Mouse (Mus musculus) neural tube, embryonic 15.5 days (tissue): ENCODE measurements at regions not wholly inside any gene's neighbourhood (a gene's known extent, or its start where the extent isn't known, plus 50 kb on each side); places are given as distances from the start of the nearest gene placed in this dataset.

Source experiments
- ATAC-seq: fragments of 200-750 bp; cut with Nextera tagmentation; 2 replicates; pipeline ENCODE4 v1.8.0; 2017; ENCODE audit warnings: mild to moderate bottlenecking, moderate TSS enrichment, moderate library complexity; ENCODE audit not compliant: low FRiP score
- H3K27ac ChIP-seq: fragments of 300-500 bp; sonication (generic); replicated peaks from 2 replicates; pipeline ENCODE4 v1.5.1; 2015; ENCODE audit warnings: mild to moderate bottlenecking, inconsistent platforms
- H3K27me3 ChIP-seq: fragments of 300-500 bp; sonication (generic); replicated peaks from 2 replicates; pipeline ENCODE4 v1.6.1; 2015; ENCODE audit warnings: inconsistent platforms
- H3K36me3 ChIP-seq: fragments of 300-500 bp; sonication (generic); 2 replicates; pipeline ENCODE4 v1.6.1; 2015; ENCODE audit warnings: inconsistent platforms
- H3K4me1 ChIP-seq: fragments of 300-500 bp; sonication (generic); 2 replicates; pipeline ENCODE4 v1.6.1; 2015; ENCODE audit warnings: inconsistent platforms
- H3K4me2 ChIP-seq: fragments of 300-500 bp; sonication (generic); 2 replicates; pipeline ENCODE4 v1.6.1; 2015; ENCODE audit warnings: inconsistent platforms, mild to moderate bottlenecking, moderate library complexity
- H3K4me3 ChIP-seq: fragments of 300-500 bp; sonication (generic); replicated peaks from 2 replicates; pipeline ENCODE4 v1.5.1; 2015; ENCODE audit warnings: mild to moderate bottlenecking, inconsistent platforms
- H3K9ac ChIP-seq: fragments of 300-500 bp; sonication (generic); replicated peaks from 2 replicates; pipeline ENCODE4 v1.6.1; 2015; ENCODE audit warnings: mild to moderate bottlenecking, inconsistent platforms
- H3K9me3 ChIP-seq: fragments of 300-500 bp; sonication (generic); replicated peaks from 2 replicates; pipeline ENCODE4 v1.6.1; 2016; ENCODE audit warnings: inconsistent platforms
- WGBS: fragments of 180-500 bp; shearing (Covaris S2); methylation state at CpG from one replicate; pipeline ENCODE4 v1.1.7; 2015; ENCODE audit warnings: mixed read lengths; 5-methylcytosine and 5-hydroxymethylcytosine counted together

DNA sequence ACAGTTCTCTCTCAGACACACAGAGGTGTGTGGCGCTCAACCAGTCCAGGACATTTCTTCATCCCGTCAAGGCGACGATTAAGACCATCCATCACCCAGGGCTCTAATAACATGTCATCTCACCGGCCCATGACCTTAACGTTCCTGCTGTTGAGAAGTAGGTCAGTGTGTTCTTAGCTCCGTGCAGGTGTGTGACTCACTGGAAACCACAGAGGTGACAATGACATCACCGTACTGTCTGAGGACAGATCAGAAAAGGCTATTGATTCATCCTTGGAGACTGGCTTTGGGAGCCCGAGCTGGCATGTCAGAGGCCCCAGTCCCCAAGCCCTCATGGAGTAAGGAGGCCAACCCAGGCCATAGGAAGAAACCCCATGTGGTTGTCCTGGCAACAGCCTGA, 109.3 kb upstream of the Sulf2 start:
- H3K27ac ChIP-seq: no peak overlapping the region
- H3K9me3 ChIP-seq: no peaks in the 10 kb centered on the region
- H3K4me3 ChIP-seq: no peak overlapping the region
- peaks cover 27% of the 10 kb centered on the region for H3K4me1 ChIP-seq
- H3K27me3 ChIP-seq: no peaks in the 10 kb centered on the region
- 83% methylated on average over 9 of the region's 9 CpGs for WGBS
- H3K4me2 ChIP-seq: no peak overlapping the region
- ATAC-seq: no peak
- no peak overlapping the region for H3K9ac ChIP-seq
- no peaks in the 10 kb centered on the region for H3K36me3 ChIP-seq

GRCm38 (mm10) chr2:166261799-166262198, 106.3 kb upstream of the Sulf2 start:
- Histone ChIP-seq H3K27ac (no peak overlapping the region), H3K4me2 (no peak overlapping the region), H3K36me3 (no peaks in the 10 kb centered on the region), H3K4me3 (no peak overlapping the region), H3K4me1 (peaks cover 38% of the 10 kb centered on the region), H3K27me3 (no peaks in the 10 kb centered on the region), H3K9me3 (no peaks in the 10 kb centered on the region), H3K9ac (no peak overlapping the region)
- 46% methylated on average over 7 of the region's 7 CpGs for WGBS
- no peak for ATAC-seq

DNA sequence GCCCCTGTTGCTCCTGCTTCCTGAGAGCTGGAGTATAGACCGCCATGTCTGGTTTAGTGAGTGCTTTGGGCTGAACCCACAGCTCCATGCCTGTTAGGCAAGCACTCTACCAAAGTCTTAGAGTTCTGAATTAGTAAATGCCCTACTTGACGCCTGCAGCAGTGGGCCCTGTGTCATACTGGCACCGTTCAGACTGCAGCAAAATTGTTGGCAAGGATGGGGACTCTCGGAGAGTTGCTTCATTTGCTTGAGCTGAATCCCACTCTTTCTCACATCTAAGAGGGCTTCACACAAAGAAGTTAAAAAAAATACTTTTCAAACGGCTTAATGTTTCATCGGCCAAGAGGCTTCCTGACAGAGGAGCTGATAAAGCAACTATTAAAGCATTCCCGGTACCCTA, 105.6 kb upstream of the Sulf2 start:
- 66% methylated on average over 7 of the region's 7 CpGs for WGBS
- no peaks in the 10 kb centered on the region for H3K9me3 ChIP-seq
- H3K4me2 ChIP-seq: no peak overlapping the region
- H3K27ac ChIP-seq: no peak overlapping the region
- ATAC-seq: no peak
- H3K9ac ChIP-seq: no peak overlapping the region
- no peaks in the 10 kb centered on the region for H3K36me3 ChIP-seq
- no peak overlapping the region for H3K4me3 ChIP-seq
- H3K27me3 ChIP-seq: no peaks in the 10 kb centered on the region
- peaks cover 38% of the 10 kb centered on the region for H3K4me1 ChIP-seq

GRCm38 (mm10) chr2:166258771-166259180, 103.3 kb upstream of the Sulf2 start:
- WGBS: 9% methylated on average over 7 of the region's 7 CpGs
- H3K9ac ChIP-seq: no peak overlapping the region
- no peak overlapping the region for H3K4me3 ChIP-seq
- no peak overlapping the region for H3K4me2 ChIP-seq
- ATAC-seq: no peak
- no peaks in the 10 kb centered on the region for H3K36me3 ChIP-seq
- H3K9me3 ChIP-seq: no peaks in the 10 kb centered on the region
- no peaks in the 10 kb centered on the region for H3K27me3 ChIP-seq
- H3K4me1 ChIP-seq: peaks cover 25% of the 10 kb centered on the region
- H3K27ac ChIP-seq: no peak overlapping the region

GRCm38 (mm10) chr2:166257666-166258065, 102.2 kb upstream of the Sulf2 start:
- 70% methylated on average over 4 of the region's 4 CpGs for WGBS
- no peak overlapping the region for H3K9ac ChIP-seq

GRCm38 (mm10) chr2:166256193-166256592, 100.7 kb upstream of the Sulf2 start:
- H3K27me3 ChIP-seq: no peaks in the 10 kb centered on the region
- H3K9me3 ChIP-seq: no peaks in the 10 kb centered on the region
- peaks cover 20% of the 10 kb centered on the region for H3K4me1 ChIP-seq
- H3K36me3 ChIP-seq: no peaks in the 10 kb centered on the region
- 82% methylated on average over 10 of the region's 10 CpGs for WGBS
- ATAC-seq: no peak
- H3K4me2 ChIP-seq: no peak overlapping the region
- H3K27ac ChIP-seq: no peak overlapping the region
- no peak overlapping the region for H3K4me3 ChIP-seq
- H3K9ac ChIP-seq: no peak overlapping the region

More at GRCm38 (mm10) chr2:166257666-166258065, 102.2 kb upstream of the Sulf2 start:
- Histone ChIP-seq H3K4me3 (no peak overlapping the region), H3K27me3 (no peaks in the 10 kb centered on the region), H3K4me2 (no peak overlapping the region), H3K36me3 (no peaks in the 10 kb centered on the region), H3K27ac (no peak overlapping the region), H3K9me3 (no peaks in the 10 kb centered on the region), H3K4me1 (peaks cover 24% of the 10 kb centered on the region)
- ATAC-seq: no peak

- ATAC-seq: no peak
Observed at GRCm38 (mm10) chr2:166254581-166254980, 99.1 kb upstream of the Sulf2 start.

DNA sequence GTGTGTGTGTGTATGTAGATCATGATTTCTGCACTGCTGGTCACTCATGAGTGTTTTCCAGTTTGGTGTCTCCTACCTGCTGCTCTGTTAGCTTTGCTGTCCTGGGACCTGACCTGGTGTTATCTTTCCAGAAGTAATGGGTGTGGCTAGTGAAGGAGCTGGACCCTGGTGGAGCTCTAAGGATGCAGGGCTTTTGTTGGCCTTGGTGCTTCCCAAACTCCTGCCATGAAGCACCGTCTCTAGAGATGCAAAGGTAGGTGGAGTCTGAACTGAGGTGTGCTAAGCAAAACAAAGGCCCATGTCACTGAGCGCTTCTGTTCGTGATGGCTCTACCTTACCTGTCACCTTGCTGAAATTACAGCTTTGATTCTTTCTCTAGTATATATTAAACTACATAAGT, 96.6 kb upstream of the Sulf2 start:
- Histone ChIP-seq H3K4me2 (no peak overlapping the region), H3K9me3 (no peaks in the 10 kb centered on the region), H3K4me3 (no peak overlapping the region), H3K36me3 (no peaks in the 10 kb centered on the region), H3K27me3 (no peaks in the 10 kb centered on the region), H3K9ac (no peak overlapping the region), H3K4me1 (peaks cover 14% of the 10 kb centered on the region), H3K27ac (no peak overlapping the region)
- ATAC-seq: no peak
- 90% methylated on average over 3 of the region's 3 CpGs for WGBS

More at GRCm38 (mm10) chr2:166254581-166254980, 99.1 kb upstream of the Sulf2 start:
- Histone ChIP-seq H3K4me2 (no peak overlapping the region), H3K4me1 (peaks cover 15% of the 10 kb centered on the region), H3K4me3 (no peak overlapping the region), H3K27me3 (no peaks in the 10 kb centered on the region), H3K27ac (no peak overlapping the region), H3K36me3 (no peaks in the 10 kb centered on the region), H3K9ac (no peak overlapping the region), H3K9me3 (no peaks in the 10 kb centered on the region)
- 78% methylated on average over 6 of the region's 6 CpGs for WGBS

- 80% methylated on average over 5 of the region's 5 CpGs for WGBS
- Histone ChIP-seq H3K36me3 (no peaks in the 10 kb centered on the region), H3K4me2 (no peak overlapping the region), H3K9me3 (no peaks in the 10 kb centered on the region), H3K27me3 (no peaks in the 10 kb centered on the region), H3K4me3 (no peak overlapping the region), H3K27ac (no peak overlapping the region), H3K4me1 (peaks cover 19% of the 10 kb centered on the region), H3K9ac (no peak overlapping the region)
- no peak for ATAC-seq
Observed at GRCm38 (mm10) chr2:166251421-166251820, 96.0 kb upstream of the Sulf2 start.

DNA sequence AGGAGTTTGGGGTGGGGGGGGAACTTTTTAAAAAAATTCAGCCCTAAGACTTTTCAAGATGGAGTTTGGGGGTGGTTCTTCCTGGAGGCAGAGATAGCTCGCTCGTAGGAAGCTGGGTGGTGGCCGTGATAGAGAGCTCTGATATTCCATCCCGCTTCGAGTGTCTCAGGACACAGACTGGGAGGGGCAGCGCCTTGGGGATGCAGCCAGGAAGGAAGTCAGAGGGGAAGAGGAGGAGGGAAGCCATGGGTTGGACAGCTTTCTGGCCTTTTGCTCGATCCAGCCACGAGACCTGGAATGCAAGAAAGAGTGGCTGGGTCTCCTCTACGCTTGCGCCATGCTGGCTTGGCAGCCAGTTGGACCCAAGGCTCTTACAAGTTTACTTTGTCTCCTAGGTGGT, 95.1 kb upstream of the Sulf2 start:
- H3K9ac ChIP-seq: no peak overlapping the region
- WGBS: 88% methylated on average over 10 of the region's 10 CpGs

DNA sequence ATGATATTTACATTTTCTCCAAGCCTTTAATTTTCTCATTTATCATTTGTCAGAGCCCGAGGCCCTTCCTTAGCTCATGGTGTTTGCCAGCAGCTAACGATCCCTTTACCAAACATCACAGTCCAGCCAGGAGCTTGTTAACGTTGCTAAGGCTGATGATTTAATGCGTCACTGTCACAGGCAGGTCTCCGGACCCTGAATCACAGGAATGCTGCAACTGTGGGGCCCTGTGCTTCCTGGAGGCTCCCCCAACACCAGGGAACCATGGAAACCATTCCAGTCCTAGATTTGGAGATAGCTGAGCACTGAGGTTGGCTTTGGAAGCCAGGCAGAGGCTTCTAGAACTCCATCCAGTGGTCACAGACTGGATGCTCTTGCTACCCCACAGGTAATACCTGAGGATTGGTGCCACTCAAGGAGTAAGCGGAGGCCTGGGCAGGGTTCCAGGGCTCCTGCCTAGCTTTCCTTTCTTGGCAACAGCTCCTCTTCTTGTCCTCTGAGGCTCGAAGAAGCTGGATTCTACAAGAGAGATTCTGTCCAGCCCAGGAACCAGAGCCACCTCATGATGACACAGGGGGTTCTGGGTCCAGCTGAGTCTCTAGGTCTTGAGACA, 94.0 kb upstream of the Sulf2 start:
- Histone ChIP-seq H3K4me1 (peaks cover 17% of the 10 kb centered on the region), H3K9ac (no peak overlapping the region), H3K4me2 (no peak overlapping the region), H3K4me3 (no peak overlapping the region), H3K27ac (peak overlapping the region; percentile 60), H3K36me3 (no peaks in the 10 kb centered on the region), H3K27me3 (0 out of 2 replicates have a peak, but pooled peaks cover 3% of the 10 kb centered on the region), H3K9me3 (no peaks in the 10 kb centered on the region)
- no peak for ATAC-seq
- 25% methylated on average over 7 of the region's 7 CpGs for WGBS

More for the DNA sequence above, 95.1 kb upstream of the Sulf2 start:
- Histone ChIP-seq H3K4me2 (no peak overlapping the region), H3K4me3 (no peak overlapping the region), H3K27me3 (no peaks in the 10 kb centered on the region), H3K9me3 (no peaks in the 10 kb centered on the region), H3K36me3 (no peaks in the 10 kb centered on the region), H3K27ac (no peak overlapping the region), H3K4me1 (peaks cover 19% of the 10 kb centered on the region)
- ATAC-seq: no peak

- H3K27me3 ChIP-seq: 0 out of 2 replicates have a peak, but pooled peaks cover 3% of the 10 kb centered on the region
- WGBS: 79% methylated on average over 17 of the region's 17 CpGs
- H3K27ac ChIP-seq: no peak overlapping the region
- H3K4me3 ChIP-seq: no peak overlapping the region
- no peak overlapping the region for H3K9ac ChIP-seq
- H3K4me1 ChIP-seq: peaks cover 21% of the 10 kb centered on the region
- no peaks in the 10 kb centered on the region for H3K36me3 ChIP-seq
- no peak for ATAC-seq
- no peaks in the 10 kb centered on the region for H3K9me3 ChIP-seq
- H3K4me2 ChIP-seq: no peak overlapping the region
Observed at GRCm38 (mm10) chr2:166246401-166247189, 91.1 kb upstream of the Sulf2 start.
